Comparison of ENCODE assay signal across 15 mouse cellular contexts in the genomic region with DNA sequence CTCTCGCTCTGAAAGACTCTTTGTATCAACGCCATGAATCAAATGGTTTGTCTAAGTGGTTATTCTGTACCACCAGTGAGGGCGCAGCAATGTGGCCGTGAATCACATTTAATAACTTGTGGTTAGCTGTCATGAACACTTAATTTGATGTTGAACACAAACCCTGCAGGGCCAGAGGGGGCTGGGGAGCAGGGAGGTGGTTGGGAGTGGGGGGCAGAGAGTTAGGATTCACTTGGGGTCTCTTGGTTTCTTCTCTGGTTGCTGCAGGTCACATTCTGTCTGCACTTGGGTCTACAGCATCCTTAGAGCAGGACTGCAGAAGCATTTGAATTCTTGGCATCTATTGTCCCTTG.
DNase-seq lines count a peak whose midpoint lies in the region; ATAC-seq lines count a peak whose summit lies in the region.
"Had no signal": no experiment of that assay in that cellular context is flagged by ENCODE, and none has a peak within 500 bp of the region (broad histone marks: within the 10 kb centered on the region; RNA-seq: fewer than 3 reads in every experiment).

No protein-coding gene starts in this region.

- no peaks in the 10 kb centered on the region for H3K36me3 ChIP-seq in hindbrain, embryonic 10.5 days
- H3K36me3 ChIP-seq in hindbrain, embryonic 13.5 days: no peaks in the 10 kb centered on the region
- no peaks in the 10 kb centered on the region for H3K36me3 ChIP-seq in embryonic facial prominence, embryonic 12.5 days
- no peaks in the 10 kb centered on the region for H3K36me3 ChIP-seq in limb, embryonic 13.5 days
- H3K36me3 ChIP-seq: forebrain, embryonic 12.5 days; midbrain, embryonic 13.5 days had no signal

- ATAC-seq in hindbrain, embryonic 13.5 days (ENCODE audit: low FRiP score): no peak
- peak; percentile 49; the same call in 1 of the 2 replicates for ATAC-seq in embryonic facial prominence, embryonic 12.5 days (ENCODE audit: insufficient number of reproducible peaks, insufficient read depth, low FRiP score, low TSS enrichment)
- ATAC-seq in limb, embryonic 13.5 days (ENCODE audit: low FRiP score, low read depth): peak; percentile 49
- ATAC-seq: liver, postnatal 0 days; midbrain, embryonic 13.5 days had no signal

- DNase-seq in hindbrain, embryonic 10.5 days (ENCODE audit: low spot score): no peak
- DNase-seq in NIH3T3 (ENCODE audit: low read depth): peak; percentile 13
- no peak for DNase-seq in left cerebral cortex, adult 9 months (ENCODE audit: low spot score in 2 of 2)
- no peak for DNase-seq in kidney, postnatal 14 days
- DNase-seq in liver: no peak
- DNase-seq: adrenal gland, adult 2 months; cerebellum, adult 18-20 months; liver, postnatal 0 days; lung, postnatal 36 days had no signal

- no peak overlapping the region for H3K4me2 ChIP-seq in hindbrain, embryonic 13.5 days
- H3K4me2 ChIP-seq in embryonic facial prominence, embryonic 12.5 days (replicated peaks): no peak overlapping the region; the same call in 1 of the 2 replicates
- H3K4me2 ChIP-seq in limb, embryonic 13.5 days (replicated peaks): 0 out of 2 replicates have a peak overlapping the region, but pooled peaks have one; percentile 23
- H3K4me2 ChIP-seq: forebrain, embryonic 12.5 days; midbrain, embryonic 13.5 days had no signal

- H3K27me3 ChIP-seq in hindbrain, embryonic 10.5 days (ENCODE audit: insufficient read depth, poor library complexity, severe bottlenecking): no peaks in the 10 kb centered on the region
- H3K27me3 ChIP-seq in hindbrain, embryonic 13.5 days: 0 out of 2 replicates have a peak, but pooled peaks cover 5% of the 10 kb centered on the region
- H3K27me3 ChIP-seq in embryonic facial prominence, embryonic 12.5 days: peaks cover 8% of the 10 kb centered on the region
- H3K27me3 ChIP-seq in limb, embryonic 13.5 days: peaks cover 11% of the 10 kb centered on the region; the same call in 1 of the 2 replicates
- H3K27me3 ChIP-seq: forebrain, embryonic 12.5 days; midbrain, embryonic 13.5 days had no signal

- no peaks in the 10 kb centered on the region for H3K9me3 ChIP-seq in hindbrain, embryonic 10.5 days
- H3K9me3 ChIP-seq in hindbrain, embryonic 13.5 days: no peaks in the 10 kb centered on the region
- H3K9me3 ChIP-seq in embryonic facial prominence, embryonic 12.5 days: no peaks in the 10 kb centered on the region
- 0 out of 2 replicates have a peak, but pooled peaks cover 3% of the 10 kb centered on the region for H3K9me3 ChIP-seq in limb, embryonic 13.5 days
- H3K9me3 ChIP-seq: forebrain, embryonic 12.5 days; midbrain, embryonic 13.5 days had no signal

- H3K27ac ChIP-seq in hindbrain, embryonic 10.5 days: peak overlapping the region; percentile 56; the same call in 1 of the 2 replicates
- no peak overlapping the region for H3K27ac ChIP-seq in hindbrain, embryonic 13.5 days
- peak overlapping the region; percentile 71 for H3K27ac ChIP-seq in embryonic facial prominence, embryonic 12.5 days
- peak overlapping the region; percentile 11; the same call in 1 of the 2 replicates for H3K27ac ChIP-seq in limb, embryonic 13.5 days
- H3K27ac ChIP-seq: forebrain, embryonic 12.5 days; midbrain, embryonic 13.5 days had no signal

- WGBS in hindbrain, embryonic 10.5 days: 78% methylated on average over 4 of the region's 4 CpGs
- 64% methylated on average over 4 of the region's 4 CpGs for WGBS in hindbrain, embryonic 13.5 days
- WGBS in embryonic facial prominence, embryonic 12.5 days: 33% methylated on average over 4 of the region's 4 CpGs
- 40% methylated on average over 4 of the region's 4 CpGs for WGBS in limb, embryonic 13.5 days

- peaks cover 15% of the 10 kb centered on the region for H3K4me1 ChIP-seq in hindbrain, embryonic 10.5 days (replicated peaks)
- peaks cover 7% of the 10 kb centered on the region; the same call in 1 of the 2 replicates for H3K4me1 ChIP-seq in hindbrain, embryonic 13.5 days (replicated peaks)
- peaks cover 23% of the 10 kb centered on the region for H3K4me1 ChIP-seq in embryonic facial prominence, embryonic 12.5 days
- H3K4me1 ChIP-seq in limb, embryonic 13.5 days: peaks cover 19% of the 10 kb centered on the region
- H3K4me1 ChIP-seq: midbrain, embryonic 13.5 days had no signal

- no peak overlapping the region for H3K4me3 ChIP-seq in hindbrain, embryonic 10.5 days
- H3K4me3 ChIP-seq in hindbrain, embryonic 13.5 days: no peak overlapping the region
- H3K4me3 ChIP-seq in embryonic facial prominence, embryonic 12.5 days: no peak overlapping the region
- no peak overlapping the region for H3K4me3 ChIP-seq in limb, embryonic 13.5 days
- H3K4me3 ChIP-seq: forebrain, embryonic 12.5 days; midbrain, embryonic 13.5 days; myocyte had no signal

- no peak overlapping the region for H3K9ac ChIP-seq in hindbrain, embryonic 13.5 days
- no peak overlapping the region for H3K9ac ChIP-seq in embryonic facial prominence, embryonic 12.5 days
- no peak overlapping the region for H3K9ac ChIP-seq in limb, embryonic 13.5 days
- H3K9ac ChIP-seq: forebrain, embryonic 12.5 days; liver, postnatal 0 days; midbrain, embryonic 13.5 days had no signal
